Mouse (Mus musculus) hindbrain, embryonic 16.5 days (tissue): ENCODE measurements at regions not wholly inside any gene's neighbourhood (a gene's known extent, or its start where the extent isn't known, plus 50 kb on each side); places are given as distances from the start of the nearest gene placed in this dataset.

Experiments
- ATAC-seq: fragments of 200-750 bp; cut with Nextera tagmentation; 2 replicates; pipeline ENCODE4 v1.8.0; 2017; ENCODE audit warnings: moderate TSS enrichment, moderate library complexity
- H3K27ac ChIP-seq: fragments of 300-500 bp; sonication (generic); 2 replicates; pipeline ENCODE4 v1.5.1; 2014; ENCODE audit warnings: low read depth, mild to moderate bottlenecking, control low read depth, low read length, moderate library complexity
- H3K27me3 ChIP-seq: fragments of 300-500 bp; sonication (generic); replicated peaks from 2 replicates; pipeline ENCODE4 v1.6.1; 2014; ENCODE audit warnings: low read length; ENCODE audit not compliant: control insufficient read depth, insufficient read depth
- H3K36me3 ChIP-seq: fragments of 300-500 bp; sonication (generic); 2 replicates; pipeline ENCODE4 v1.6.1; 2014; ENCODE audit warnings: mild to moderate bottlenecking, low read length, moderate library complexity, mixed read lengths; ENCODE audit not compliant: control insufficient read depth, insufficient read depth
- H3K4me1 ChIP-seq: fragments of 300-500 bp; sonication (generic); 2 replicates; pipeline ENCODE4 v1.6.1; 2014; ENCODE audit warnings: low read depth, low read length; ENCODE audit not compliant: control insufficient read depth, insufficient read depth
- H3K4me2 ChIP-seq: fragments of 300-500 bp; sonication (generic); 2 replicates; pipeline ENCODE4 v1.6.1; 2014; ENCODE audit warnings: mild to moderate bottlenecking, low read length, control low read depth, moderate library complexity
- H3K4me3 ChIP-seq: fragments of 300-500 bp; sonication (generic); 2 replicates; pipeline ENCODE4 v1.5.1; 2014; ENCODE audit warnings: mild to moderate bottlenecking, low read length, control low read depth, moderate library complexity
- H3K9ac ChIP-seq: fragments of 300-500 bp; sonication (generic); 2 replicates; pipeline ENCODE4 v1.6.1; 2014; ENCODE audit warnings: low read depth, mild to moderate bottlenecking, control low read depth, low read length, moderate library complexity
- H3K9me3 ChIP-seq: fragments of 300-500 bp; sonication (generic); 2 replicates; pipeline ENCODE4 v1.6.1; 2014; ENCODE audit warnings: mild to moderate bottlenecking, low read length, moderate library complexity; ENCODE audit not compliant: control insufficient read depth
- WGBS: fragments of 180-500 bp; shearing (Covaris S2); extraction: QIAGEN DNeasy Blood & Tissue Kit; methylation state at CpG from one replicate; pipeline ENCODE4 v1.1.7; 2014; 5-methylcytosine and 5-hydroxymethylcytosine counted together

- no peak overlapping the region for H3K27ac ChIP-seq
- no peak for ATAC-seq
- H3K4me3 ChIP-seq: no peak overlapping the region
- H3K4me1 ChIP-seq: no peaks in the 10 kb centered on the region
- H3K4me2 ChIP-seq: no peak overlapping the region
- H3K9ac ChIP-seq: no peak overlapping the region
- no peaks in the 10 kb centered on the region for H3K9me3 ChIP-seq
- no peaks in the 10 kb centered on the region for H3K36me3 ChIP-seq
- 93% methylated on average over 1 of the region's 1 CpGs for WGBS
- no peaks in the 10 kb centered on the region for H3K27me3 ChIP-seq
These were observed 190.1 kb upstream of the Tnp1 start for GRCm38 (mm10) chr1:73205788-73206187.

GRCm38 (mm10) chr1:73200112-73200511 lies 184.4 kb upstream of the Tnp1 start:
- H3K9me3 ChIP-seq: no peaks in the 10 kb centered on the region
- no peak for ATAC-seq
- no peak overlapping the region for H3K4me3 ChIP-seq
- WGBS: 85% methylated on average over 2 of the region's 2 CpGs
- H3K4me1 ChIP-seq: no peaks in the 10 kb centered on the region
- no peaks in the 10 kb centered on the region for H3K27me3 ChIP-seq
- no peak overlapping the region for H3K4me2 ChIP-seq
- H3K27ac ChIP-seq: no peak overlapping the region
- H3K36me3 ChIP-seq: no peaks in the 10 kb centered on the region
- H3K9ac ChIP-seq: no peak overlapping the region

GRCm38 (mm10) chr1:73190832-73191231 lies 175.1 kb upstream of the Tnp1 start:
- Histone ChIP-seq H3K4me1 (no peaks in the 10 kb centered on the region), H3K4me3 (no peak overlapping the region), H3K9me3 (no peaks in the 10 kb centered on the region), H3K27me3 (no peaks in the 10 kb centered on the region), H3K4me2 (no peak overlapping the region), H3K9ac (no peak overlapping the region), H3K36me3 (no peaks in the 10 kb centered on the region), H3K27ac (no peak overlapping the region)
- 89% methylated on average over 5 of the region's 5 CpGs for WGBS
- ATAC-seq: no peak

- Histone ChIP-seq H3K27me3 (no peaks in the 10 kb centered on the region), H3K9ac (no peak overlapping the region), H3K4me1 (no peaks in the 10 kb centered on the region), H3K9me3 (no peaks in the 10 kb centered on the region), H3K4me3 (no peak overlapping the region), H3K4me2 (no peak overlapping the region), H3K36me3 (no peaks in the 10 kb centered on the region), H3K27ac (no peak overlapping the region)
- WGBS: 59% methylated on average over 2 of the region's 2 CpGs
- ATAC-seq: no peak
These were observed 173.1 kb upstream of the Tnp1 start for GRCm38 (mm10) chr1:73188796-73189195.

GRCm38 (mm10) chr1:73184477-73184876 lies 168.8 kb upstream of the Tnp1 start:
- Histone ChIP-seq H3K27me3 (no peaks in the 10 kb centered on the region), H3K27ac (no peak overlapping the region), H3K4me3 (no peak overlapping the region), H3K9ac (no peak overlapping the region), H3K4me1 (no peaks in the 10 kb centered on the region), H3K4me2 (no peak overlapping the region), H3K36me3 (no peaks in the 10 kb centered on the region), H3K9me3 (no peaks in the 10 kb centered on the region)
- ATAC-seq: no peak
- 92% methylated on average over 6 of the region's 6 CpGs for WGBS

- Histone ChIP-seq H3K9me3 (no peaks in the 10 kb centered on the region), H3K9ac (no peak overlapping the region), H3K27me3 (no peaks in the 10 kb centered on the region), H3K27ac (no peak overlapping the region), H3K36me3 (no peaks in the 10 kb centered on the region), H3K4me3 (no peak overlapping the region), H3K4me1 (no peaks in the 10 kb centered on the region), H3K4me2 (no peak overlapping the region)
- WGBS: 65% methylated on average over 3 of the region's 3 CpGs
- ATAC-seq: no peak
These were observed 163.1 kb upstream of the Tnp1 start for GRCm38 (mm10) chr1:73178810-73179209.

- H3K36me3 ChIP-seq: no peaks in the 10 kb centered on the region
- no peak overlapping the region for H3K4me2 ChIP-seq
- ATAC-seq: no peak
- no peaks in the 10 kb centered on the region for H3K27me3 ChIP-seq
- no peaks in the 10 kb centered on the region for H3K9me3 ChIP-seq
- H3K27ac ChIP-seq: no peak overlapping the region
- no peak overlapping the region for H3K9ac ChIP-seq
- H3K4me1 ChIP-seq: no peaks in the 10 kb centered on the region
- 94% methylated on average over 3 of the region's 3 CpGs for WGBS
- no peak overlapping the region for H3K4me3 ChIP-seq
These were observed 161.4 kb upstream of the Tnp1 start for GRCm38 (mm10) chr1:73177076-73177475.

- Histone ChIP-seq H3K27me3 (no peaks in the 10 kb centered on the region), H3K4me2 (no peak overlapping the region), H3K9me3 (peaks cover 4% of the 10 kb centered on the region), H3K36me3 (no peaks in the 10 kb centered on the region), H3K4me1 (peaks cover 5% of the 10 kb centered on the region), H3K9ac (no peak overlapping the region), H3K4me3 (no peak overlapping the region), H3K27ac (no peak overlapping the region)
- 65% methylated on average over 3 of the region's 3 CpGs for WGBS
- ATAC-seq: no peak
These were observed 154.9 kb upstream of the Tnp1 start for GRCm38 (mm10) chr1:73170668-73171008.

- Histone ChIP-seq H3K36me3 (no peaks in the 10 kb centered on the region), H3K27ac (no peak overlapping the region), H3K4me1 (peaks cover 5% of the 10 kb centered on the region), H3K27me3 (no peaks in the 10 kb centered on the region), H3K9me3 (peaks cover 4% of the 10 kb centered on the region), H3K4me3 (no peak overlapping the region), H3K9ac (no peak overlapping the region), H3K4me2 (no peak overlapping the region)
- 19% methylated on average over 6 of the region's 6 CpGs for WGBS
- no peak for ATAC-seq
These were observed 154.4 kb upstream of the Tnp1 start for GRCm38 (mm10) chr1:73169929-73170667.
